Mouse (Mus musculus) urinary bladder, postnatal 4 days (tissue): ENCODE measurements around the gene Mtmr12.

ENCODE experiments used
- DNase-seq, 2 experiments: peaks; one replicate each; pipeline ENCODE4 v3.0.0; 2021 to 2022; ENCODE audit warnings: low spot score in 2 of 2

The Mtmr12 gene

GRCm38 (mm10) chr15:12321788-12322621 is 117.2 kb downstream of the Mtmr12 start, which contains the start of gene 1810049J17Rik:
Gene 1810049J17Rik (minus strand): TSS chr15:12321899.
- DNase-seq: peak in 1 of 2 experiments; percentile 46

DNA sequence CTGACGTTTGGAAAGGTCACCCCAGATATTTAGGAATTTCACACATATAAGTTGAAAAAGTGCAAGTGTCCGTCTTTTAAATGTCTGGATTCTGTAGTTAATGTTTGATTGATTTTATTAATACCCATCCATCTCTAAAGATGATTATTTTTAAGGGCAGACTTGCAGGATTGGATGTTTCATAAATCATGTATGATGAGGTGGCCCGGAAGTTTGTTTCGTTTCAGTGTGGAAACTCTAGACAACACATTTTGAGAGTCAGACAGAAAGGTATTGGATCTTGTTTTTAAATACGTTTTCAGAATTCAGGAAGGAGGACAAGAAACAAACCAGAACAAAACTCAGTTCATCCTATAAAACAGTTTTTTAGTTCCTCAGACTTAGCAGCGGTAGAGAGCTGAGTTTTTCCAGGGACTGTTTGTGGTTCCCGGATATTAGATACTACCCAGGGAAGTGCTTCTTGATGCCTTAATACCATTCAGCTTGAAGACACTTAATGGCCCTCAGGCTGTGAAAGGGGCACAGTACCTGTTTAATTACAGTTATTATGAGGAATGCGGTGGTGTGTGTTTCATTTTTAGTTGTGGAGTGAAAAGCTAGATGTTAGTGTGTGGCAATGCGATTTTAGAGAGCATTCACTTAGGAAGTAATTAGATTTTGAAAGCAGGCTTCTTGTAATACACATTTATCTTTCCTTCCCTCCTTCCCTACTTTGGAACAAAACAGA is 118.0 kb downstream of the Mtmr12 start:
- no peak for DNase-seq
